8 mouse cellular contexts compared by ENCODE assay signal in genomic region chr8:84147769-84148530, GRCm38 (mm10). TPM values are rescaled to one million over a fixed set of nuclear protein-coding genes. Genes with fewer than 3 reads are reported as not detected.
A peak's percentile ranks its signal among the peaks of the same experiment; 100 is the strongest.
DNase-seq lines count a peak whose midpoint lies in the region; ATAC-seq lines count a peak whose summit lies in the region.

Cc2d1a (minus strand) TSS chr8:84147936.
4930432K21Rik (plus strand) TSS chr8:84148025.

- DNase-seq in A20 (ENCODE audit: low read depth, low spot score) = peak; percentile 99
- DNase-seq in brain, adult 2 months (ENCODE audit: low read depth, low spot score) = peak; percentile 99
- DNase-seq in heart, embryonic 10.5 days (ENCODE audit: low spot score) = peak; percentile 98
- DNase-seq in liver = peak; percentile 94
- peak; percentile 88 to 93 for DNase-seq in spleen, postnatal 4 days (ENCODE audit: low spot score in 2 of 2)

- H3K9ac ChIP-seq in kidney, embryonic 15.5 days = peak within 1 kb of the TSS; percentile 80

- H3K4me2 ChIP-seq in kidney, embryonic 15.5 days = peak within 1 kb of the TSS; percentile 89

- no peaks in the 10 kb centered on the region for H3K27me3 ChIP-seq in heart, embryonic 10.5 days (ENCODE audit: insufficient read depth, poor library complexity, severe bottlenecking)
- no peaks in the 10 kb centered on the region for H3K27me3 ChIP-seq in kidney, embryonic 15.5 days

- H3K4me3 ChIP-seq in heart, embryonic 10.5 days = peak within 1 kb of the TSS; percentile 81
- H3K4me3 ChIP-seq in kidney, embryonic 15.5 days (replicated peaks) = peak within 1 kb of the TSS; percentile 72

- H3K9me3 ChIP-seq in heart, embryonic 10.5 days = no peaks in the 10 kb centered on the region
- H3K9me3 ChIP-seq in kidney, embryonic 15.5 days (replicated peaks) = no peaks in the 10 kb centered on the region

- peaks cover 18% of the 10 kb centered on the region for H3K4me1 ChIP-seq in heart, embryonic 10.5 days
- H3K4me1 ChIP-seq in kidney, embryonic 15.5 days = peaks cover 24% of the 10 kb centered on the region

- WGBS in heart, embryonic 10.5 days = 18% methylated on average over 49 of the region's 49 CpGs
- 16% methylated on average over 49 of the region's 49 CpGs for WGBS in kidney, embryonic 15.5 days

- H3K36me3 ChIP-seq in heart, embryonic 10.5 days = peaks cover 21% of the 10 kb centered on the region
- H3K36me3 ChIP-seq in kidney, embryonic 15.5 days = peaks cover 23% of the 10 kb centered on the region

- peak within 1 kb of the TSS; percentile 90 for H3K27ac ChIP-seq in heart, embryonic 10.5 days
- peak within 1 kb of the TSS; percentile 76 for H3K27ac ChIP-seq in kidney, embryonic 15.5 days

- ATAC-seq in erythroblast, adult 5-6 weeks (replicated peaks; ENCODE audit: low FRiP score, poor library complexity, severe bottlenecking) = peak; percentile 96
- peak; percentile 94 for ATAC-seq in kidney, embryonic 15.5 days (replicated peaks; ENCODE audit: low FRiP score)
- peak; percentile 93 for ATAC-seq in monocyte, adult 5-6 weeks (replicated peaks; ENCODE audit: insufficient number of reproducible peaks, low FRiP score, low TSS enrichment, poor library complexity, severe bottlenecking)

RNA-seq across cellular contexts. Expression of gene Cc2d1a, which starts in this region (rescaled TPM):
- 4.2 and 7.3 TPM in 2 replicates for total RNA-seq in erythroblast, adult 5-6 weeks (2015; ENCODE audit: low replicate concordance)
- 0.60 and 2.5 TPM in 2 replicates for total RNA-seq in erythroblast, adult 5-6 weeks (2017; ENCODE audit: low replicate concordance)
- polyA plus RNA-seq in heart, embryonic 10.5 days (2016; fragmentation: Nextera tagmentation; extraction: Ambion mirVana) = 19.5 and 19.7 TPM in 2 replicates
- polyA plus RNA-seq in kidney, embryonic 15.5 days (2015; fragmentation: Nextera tagmentation; extraction: Ambion mirVana) = 22.0 and 28.7 TPM in 2 replicates
- 8.7 to 18.5 TPM (median 16.1 TPM) in 3 replicates for total RNA-seq in monocyte, adult 5-6 weeks (2017)

RNA-seq across cellular contexts. Expression of gene 4930432K21Rik, which starts in this region (rescaled TPM):
- not detected in 2 replicates for total RNA-seq in erythroblast, adult 5-6 weeks (2015; ENCODE audit: low replicate concordance)
- total RNA-seq in erythroblast, adult 5-6 weeks (2017; ENCODE audit: low replicate concordance) = 0.43 TPM in 1 of 2 replicates, not detected in the other
- 0.79 and 1.5 TPM in 2 replicates for polyA plus RNA-seq in heart, embryonic 10.5 days (2016; fragmentation: Nextera tagmentation; extraction: Ambion mirVana)
- polyA plus RNA-seq in kidney, embryonic 15.5 days (2015; fragmentation: Nextera tagmentation; extraction: Ambion mirVana) = 1.7 and 2.0 TPM in 2 replicates
- 1.8 to 2.1 TPM in 2 of 3 replicates, not detected in the other for total RNA-seq in monocyte, adult 5-6 weeks (2017)

Comparison
In these comparisons a context has a peak if more than half of its experiments do, and no peak if none do; other contexts are left out.
1. Peak in every context shown above with its lines: DNase-seq, ATAC-seq, H3K4me3 ChIP-seq and H3K27ac ChIP-seq.